Mouse (Mus musculus) lung, postnatal 10 days (tissue): ENCODE results near the gene Ssh1.

Experiments used
- DNase-seq: peaks from one replicate; pipeline ENCODE4 v3.0.0; 2021

Gene Ssh1

GRCm38 (mm10) chr5:113929526-113929925 is 64.2 kb downstream of the Ssh1 start:
- DNase-seq = no peak

GRCm38 (mm10) chr5:113924608-113925007 is 69.1 kb downstream of the Ssh1 start:
- no peak for DNase-seq

- peak; percentile 56 for DNase-seq
These were observed 72.2 kb downstream of the Ssh1 start for GRCm38 (mm10) chr5:113921310-113922166.

DNA sequence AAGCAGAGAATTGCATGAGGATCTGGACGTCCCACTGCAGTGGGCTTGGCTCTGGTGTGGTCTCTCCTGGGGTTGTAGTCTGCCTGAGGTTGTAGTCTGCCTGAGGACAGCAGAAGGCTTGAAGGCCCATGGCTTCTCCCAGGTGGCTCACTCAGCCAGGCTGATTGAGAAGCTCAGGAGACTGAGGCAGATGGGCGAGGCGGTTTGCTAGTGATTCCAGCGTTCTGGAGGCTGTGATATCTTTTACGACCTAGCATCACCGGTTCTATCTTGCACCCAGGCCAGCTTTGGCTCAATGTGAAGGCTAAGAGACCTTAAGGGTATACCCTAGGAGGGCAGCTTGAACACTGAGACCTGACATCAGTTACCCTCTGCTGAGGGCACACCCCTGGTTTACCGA is 74.6 kb downstream of the Ssh1 start:
- no peak for DNase-seq

DNA sequence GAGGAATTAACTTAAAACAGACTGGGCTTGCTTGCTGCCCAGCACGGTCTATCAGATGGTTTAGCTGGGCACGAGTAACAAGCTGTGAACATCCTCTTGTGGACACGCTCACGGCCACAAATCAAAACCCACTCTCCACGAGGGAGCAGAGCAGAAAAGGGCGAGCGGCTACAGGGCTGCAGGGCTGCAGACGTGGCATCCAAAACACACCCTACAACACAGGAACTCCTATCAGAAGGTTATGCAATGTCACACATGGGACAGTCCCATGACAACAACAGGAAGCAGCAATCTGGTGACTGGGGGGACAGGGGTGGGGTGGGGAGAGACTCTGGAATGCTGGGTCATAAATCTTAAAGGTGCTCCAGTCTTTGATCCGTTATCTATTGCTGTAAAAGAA is 75.0 kb downstream of the Ssh1 start:
- DNase-seq = peak; percentile 58

- no peak for DNase-seq
These were observed 83.0 kb downstream of the Ssh1 start for GRCm38 (mm10) chr5:113910705-113911104.

DNA sequence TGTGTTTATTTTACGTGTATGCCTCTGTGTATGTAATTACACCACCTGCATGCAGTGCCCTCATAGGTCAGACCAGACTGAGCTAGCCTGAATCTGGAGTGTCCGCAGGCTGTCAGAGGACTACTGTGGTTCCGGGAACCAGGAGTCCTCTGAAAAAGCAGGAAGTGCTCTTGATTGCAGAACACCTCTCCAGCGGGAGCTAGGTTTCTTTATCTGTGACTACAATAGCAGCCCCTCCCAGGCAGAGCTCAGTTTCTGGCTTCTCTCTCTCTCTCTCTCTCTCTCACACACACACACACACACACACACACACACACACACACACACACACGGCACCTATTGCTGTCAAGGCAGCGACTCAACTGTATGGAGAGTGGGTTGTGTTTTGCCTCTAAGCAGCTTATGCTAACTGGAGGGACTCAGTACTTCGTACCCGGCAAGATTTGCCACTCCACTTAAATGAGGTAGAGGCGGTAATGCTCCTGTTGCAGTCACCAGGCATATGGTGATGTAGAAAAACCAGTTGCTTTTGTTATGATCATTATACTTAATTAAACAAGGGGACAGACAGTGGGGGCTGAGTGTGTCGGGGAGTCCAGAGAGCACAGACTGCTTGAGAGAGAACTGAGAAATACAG is 83.5 kb downstream of the Ssh1 start:
- DNase-seq = no peak

DNA sequence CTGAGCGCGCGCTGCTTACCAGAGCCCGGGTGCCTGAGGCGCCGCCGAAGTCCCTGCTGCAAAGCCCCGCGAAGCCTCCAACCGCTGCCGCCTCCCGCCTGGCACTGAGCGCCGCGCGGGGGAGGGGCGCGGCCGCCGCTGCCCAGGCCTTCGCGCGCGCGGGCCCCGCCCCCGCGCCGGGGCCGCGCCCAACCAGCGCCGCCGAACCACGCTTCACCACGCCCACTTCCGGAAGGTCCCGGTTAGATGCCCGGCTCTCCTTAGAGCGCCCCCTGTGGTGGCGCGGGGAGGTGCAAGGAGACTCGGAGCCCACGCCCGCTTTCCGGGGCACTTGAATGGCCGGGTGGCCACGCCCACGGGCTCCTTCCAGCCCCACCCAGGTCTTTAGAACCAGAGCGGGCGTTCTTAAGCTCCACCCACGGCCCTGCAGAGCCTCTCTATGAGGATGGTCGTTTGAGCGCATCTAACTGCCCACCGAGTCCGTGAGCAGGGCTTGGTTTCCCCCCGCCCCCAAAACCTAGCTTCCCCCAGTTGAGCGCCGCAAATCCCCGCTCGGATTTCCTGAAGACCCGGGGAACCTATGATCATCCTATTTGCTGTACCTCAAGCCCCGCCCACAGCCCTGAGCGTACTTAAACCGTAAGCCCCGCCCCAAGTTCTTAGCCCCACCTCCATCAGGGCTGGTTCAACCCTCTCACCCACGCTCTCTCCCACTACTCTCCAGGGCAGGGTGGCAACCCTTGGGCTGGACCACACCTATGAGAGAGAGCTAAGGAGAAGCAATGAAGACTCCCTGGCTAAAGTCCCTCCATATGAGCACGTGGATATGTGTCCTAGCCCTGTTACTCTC is 84.9 kb downstream of the Ssh1 start, which contains the start of gene Coro1c:
TSS of gene Coro1c (minus strand) at position 167 of the 850 bp plus-strand sequence.
- peak; percentile 99 for DNase-seq

DNA sequence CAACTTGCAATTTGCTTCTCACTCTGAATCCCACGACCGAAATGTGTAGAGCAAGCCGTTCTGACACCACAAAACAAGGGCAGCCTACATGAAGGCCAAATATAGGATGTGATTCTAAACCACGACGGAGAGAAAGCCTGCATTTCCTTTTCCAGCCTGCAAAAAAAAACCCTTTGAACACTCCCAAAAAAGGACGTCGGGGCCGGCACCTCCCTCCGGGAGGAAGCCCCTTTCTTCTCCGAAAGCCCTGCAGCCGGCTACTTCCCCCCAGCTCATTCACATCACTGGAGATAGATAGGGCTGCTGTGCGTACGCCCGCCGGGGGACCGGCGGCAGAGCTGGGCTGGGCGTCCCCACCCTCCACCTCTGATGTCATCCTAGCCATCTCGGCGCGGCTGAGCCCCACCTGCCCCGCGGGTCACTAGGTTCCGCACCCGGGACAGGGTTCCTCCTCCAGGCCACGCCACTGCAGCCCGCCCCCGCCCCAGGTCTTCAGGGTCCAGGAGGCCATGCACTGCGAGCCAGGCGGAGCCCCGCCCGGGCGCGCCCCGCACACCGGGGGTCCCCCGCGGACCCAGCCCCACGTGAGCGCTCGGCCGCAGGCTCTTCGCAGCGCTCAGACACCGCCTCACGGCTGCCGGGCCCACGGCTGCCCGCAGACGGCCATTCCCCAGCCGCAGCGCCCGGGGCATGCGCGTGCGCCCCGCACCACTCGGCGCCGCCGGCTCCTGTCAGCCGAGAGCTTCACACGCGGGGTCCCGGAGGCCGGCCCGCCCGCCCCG is 85.7 kb downstream of the Ssh1 start:
- peak; percentile 80 for DNase-seq

DNA sequence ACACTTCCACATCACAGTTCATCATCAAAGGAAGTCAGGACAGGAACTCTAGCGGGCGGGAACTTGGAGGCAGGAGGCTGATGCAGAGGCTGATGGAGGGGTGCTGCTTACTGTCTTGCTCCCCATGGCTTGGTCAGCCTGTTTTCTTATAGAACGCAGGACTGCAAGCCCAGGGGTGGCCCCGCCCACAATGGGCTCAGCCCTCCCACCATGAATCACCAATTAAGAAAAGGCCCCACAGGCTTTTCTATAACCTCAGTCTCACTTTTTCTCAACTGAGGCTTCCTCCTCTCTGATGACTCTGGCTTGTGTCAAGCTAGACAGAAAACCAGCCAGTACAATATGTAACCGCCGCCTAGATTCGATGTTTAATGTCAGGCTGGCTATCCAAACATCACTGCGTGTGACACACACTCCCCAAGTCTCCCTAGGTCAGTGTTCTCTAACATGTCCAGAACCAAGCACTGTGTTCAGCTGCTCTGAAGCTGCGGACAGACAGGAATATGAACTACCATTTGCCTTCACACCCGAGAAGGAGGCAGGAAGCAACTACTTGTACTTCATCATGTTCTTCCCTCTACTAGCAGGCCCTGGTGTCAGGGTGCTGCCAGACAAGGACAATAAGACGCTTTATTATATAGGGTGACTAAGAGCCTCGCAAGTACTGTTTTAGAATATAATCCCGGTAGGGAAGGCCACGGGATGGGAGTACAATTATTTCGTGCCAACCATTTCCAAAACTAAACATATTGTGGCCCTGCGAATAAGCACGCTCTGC is 86.5 kb downstream of the Ssh1 start:
- peak; percentile 76 for DNase-seq

DNA sequence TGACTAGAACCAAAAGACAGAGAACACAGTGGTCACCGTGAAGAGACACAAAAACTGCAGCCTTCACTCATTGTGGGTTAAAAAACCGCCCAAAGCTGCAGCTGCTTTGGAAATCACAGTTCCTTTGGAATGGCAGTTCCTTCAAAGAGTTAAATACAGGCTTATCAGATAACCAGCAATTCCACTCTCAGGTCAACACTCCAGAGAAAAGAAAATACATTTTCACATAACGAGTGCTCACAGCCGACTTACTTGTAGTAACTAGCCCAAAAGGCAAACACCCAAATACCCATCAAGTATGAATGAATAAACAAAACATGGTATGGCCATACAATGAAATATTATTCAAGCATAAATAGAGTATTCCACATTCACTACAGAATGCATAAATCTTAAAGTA is 88.7 kb downstream of the Ssh1 start:
- DNase-seq = no peak

GRCm38 (mm10) chr5:113902983-113903382 is 90.7 kb downstream of the Ssh1 start:
- DNase-seq = no peak

- no peak for DNase-seq
These were observed 91.7 kb downstream of the Ssh1 start for GRCm38 (mm10) chr5:113902017-113902416.

DNA sequence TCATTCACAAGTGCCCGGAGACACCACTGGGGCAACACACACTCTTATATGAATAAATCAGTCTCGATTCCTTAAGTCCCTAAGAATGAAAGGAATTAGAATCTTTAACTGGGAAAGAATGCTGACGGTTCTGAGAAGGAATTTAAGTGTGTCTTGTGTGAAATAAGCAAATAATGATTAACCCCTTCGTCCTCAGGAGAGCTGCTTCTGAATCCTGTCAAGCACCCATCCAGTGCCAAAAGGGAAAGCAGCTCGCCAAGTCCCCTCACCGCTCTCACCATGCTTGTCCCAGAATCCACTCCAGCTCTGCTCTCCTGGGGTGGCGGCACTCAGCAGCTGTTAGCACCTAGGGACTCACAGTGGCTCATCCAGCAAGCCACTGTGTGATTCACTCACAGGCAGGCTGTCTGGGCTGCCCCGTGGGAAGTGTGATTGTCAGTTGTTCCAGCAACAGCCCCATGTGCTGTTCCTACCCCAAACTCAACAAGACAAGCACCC is 92.6 kb downstream of the Ssh1 start:
- DNase-seq = peak; percentile 68

- DNase-seq = no peak
These were observed 94.2 kb downstream of the Ssh1 start for GRCm38 (mm10) chr5:113899543-113899942.

GRCm38 (mm10) chr5:113892005-113892404 is 101.7 kb downstream of the Ssh1 start:
- DNase-seq = no peak

DNA sequence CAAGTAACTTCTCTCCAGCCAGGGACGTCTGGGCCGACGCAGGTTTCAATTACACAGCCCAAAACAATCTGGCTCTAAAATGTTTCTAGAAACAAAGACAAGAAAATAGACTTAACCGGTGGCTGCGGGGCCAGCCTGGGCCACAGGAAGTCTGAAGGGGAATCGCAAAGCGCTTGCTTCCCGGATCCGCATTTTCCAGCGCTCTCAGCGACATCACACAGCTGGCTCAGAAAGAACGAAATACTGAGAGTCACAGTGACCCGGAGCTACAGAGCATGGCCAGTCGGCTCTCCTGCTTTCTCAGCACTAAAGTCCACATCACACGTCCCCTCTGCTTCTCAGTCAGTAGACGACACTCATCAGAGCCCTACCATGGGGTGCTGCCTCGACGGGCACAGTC is 102.8 kb downstream of the Ssh1 start:
- peak; percentile 67 for DNase-seq

DNA sequence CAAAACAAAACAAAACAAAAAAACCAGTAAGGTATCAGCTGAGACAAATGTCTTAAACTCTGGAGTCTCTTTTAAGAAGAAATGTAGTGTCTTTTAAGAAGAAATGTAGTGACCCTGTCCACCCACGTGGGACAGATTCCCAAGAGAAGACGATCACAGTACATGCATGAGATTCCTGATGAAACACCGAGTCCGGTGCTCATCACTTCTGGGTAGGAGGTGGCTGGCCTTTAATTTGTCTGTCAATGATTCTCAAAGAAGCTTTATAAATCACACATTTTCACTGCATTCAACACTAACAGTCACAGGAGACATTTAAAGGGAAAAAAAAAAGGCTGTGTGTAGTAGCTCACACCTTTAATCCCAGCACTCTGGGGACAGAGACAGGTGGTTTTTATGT is 103.8 kb downstream of the Ssh1 start:
- DNase-seq = no peak

DNA sequence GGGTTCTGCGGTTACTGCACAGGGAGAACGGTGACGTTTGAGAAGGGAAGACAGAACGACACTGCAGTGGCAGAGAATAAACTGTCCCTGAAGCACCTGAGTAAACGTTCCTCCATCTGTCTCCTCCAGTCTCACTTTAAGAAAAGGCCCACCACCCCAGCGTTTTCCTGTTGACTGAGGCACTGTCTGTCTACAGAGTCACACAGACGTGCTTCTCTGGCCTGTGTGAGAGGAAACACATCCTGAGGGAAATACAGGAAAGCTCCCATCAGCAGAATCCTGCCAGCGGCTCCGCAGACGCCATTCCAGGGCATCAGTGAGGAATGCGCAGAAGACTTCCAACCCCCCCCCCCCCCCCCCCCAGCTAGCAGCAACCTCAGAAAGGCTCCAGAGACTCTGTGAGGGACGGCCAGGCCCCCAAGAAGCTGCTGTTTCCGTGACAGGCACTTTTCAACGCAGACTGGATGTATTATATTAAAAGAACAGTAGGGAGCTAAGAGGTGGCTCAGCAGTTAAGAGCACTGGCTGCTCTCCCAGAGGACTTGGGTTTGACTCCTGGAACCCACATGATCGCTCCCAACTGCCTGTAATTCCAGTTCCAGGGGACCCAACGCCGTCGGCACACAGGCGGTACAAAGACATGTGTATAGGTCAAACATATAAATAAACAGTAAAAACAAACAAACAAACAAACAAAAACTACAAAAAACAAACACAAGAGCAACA is 104.3 kb downstream of the Ssh1 start:
- DNase-seq = peak; percentile 75

DNA sequence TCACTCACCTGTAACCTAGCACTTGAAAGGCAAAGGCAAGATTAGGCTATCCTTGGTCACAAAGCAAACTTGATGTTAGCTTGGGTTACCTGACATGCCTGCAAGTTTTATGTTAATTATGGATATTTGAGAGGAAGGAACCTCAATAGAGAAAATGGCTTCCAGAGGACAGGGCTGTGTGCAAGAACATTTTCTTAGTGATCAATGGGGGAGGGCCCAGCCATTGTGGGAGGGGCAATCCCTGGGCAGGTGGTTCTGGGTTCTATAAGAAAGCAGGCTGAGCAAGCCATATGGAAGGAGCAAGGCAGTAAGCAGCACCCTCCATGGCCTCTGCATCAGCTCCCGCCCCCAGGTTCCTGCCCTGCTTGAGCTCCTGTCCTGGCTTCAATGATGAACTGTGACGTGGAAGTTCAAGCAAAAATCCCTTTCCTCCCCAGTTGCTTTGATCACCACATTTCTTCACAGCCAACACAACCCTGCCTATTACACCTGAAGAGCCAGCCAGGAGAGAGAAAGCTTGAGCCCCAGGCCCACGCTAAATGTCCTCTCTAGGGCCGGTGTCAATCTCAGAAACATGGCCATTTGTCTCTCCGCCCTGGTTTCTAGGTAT is 105.4 kb downstream of the Ssh1 start:
- DNase-seq = no peak
